Mouse (Mus musculus): ENCODE results near the gene Tns3.

Tns3 gene

DNA sequence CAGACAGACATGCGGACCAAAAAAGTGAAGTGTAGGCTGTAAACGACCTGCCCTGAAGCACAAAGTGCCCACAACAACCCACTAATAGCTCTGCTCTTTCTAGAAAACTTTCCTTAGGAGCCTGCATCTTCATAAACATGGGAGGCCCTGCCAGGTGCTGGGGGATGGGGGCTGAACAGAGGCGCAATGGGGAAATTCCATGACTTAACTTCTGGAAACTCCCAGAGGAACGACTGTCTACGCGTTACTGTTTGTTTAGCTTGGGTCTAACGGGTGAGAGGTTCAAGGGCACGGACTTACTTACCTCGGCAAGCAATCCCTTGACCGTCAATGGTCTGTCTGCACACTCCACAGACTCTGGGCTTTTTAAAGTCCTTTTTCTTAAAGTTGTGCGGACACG, 48.9 kb downstream of the Tns3 start:
- DNase-seq, result no peak

DNA sequence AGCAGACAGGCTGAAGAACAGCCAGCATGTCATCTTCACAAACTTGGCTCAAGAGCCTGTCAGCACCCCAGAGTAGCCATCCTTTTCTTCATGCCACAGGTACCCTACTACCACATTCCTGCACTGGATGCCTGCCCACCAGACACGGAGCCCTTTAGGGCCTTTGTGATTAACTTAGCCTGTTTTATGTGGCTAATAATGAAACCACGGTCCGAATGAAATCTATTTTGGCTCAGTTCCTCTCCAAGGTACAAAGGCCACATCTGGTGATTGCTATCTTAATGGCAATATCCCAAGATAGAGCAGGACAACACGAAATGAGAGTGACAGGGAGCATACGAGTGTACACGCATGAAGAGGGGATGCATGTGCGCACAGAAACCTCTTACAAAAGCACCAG, 53.9 kb downstream of the Tns3 start:
- DNase-seq, result no peak

DNA sequence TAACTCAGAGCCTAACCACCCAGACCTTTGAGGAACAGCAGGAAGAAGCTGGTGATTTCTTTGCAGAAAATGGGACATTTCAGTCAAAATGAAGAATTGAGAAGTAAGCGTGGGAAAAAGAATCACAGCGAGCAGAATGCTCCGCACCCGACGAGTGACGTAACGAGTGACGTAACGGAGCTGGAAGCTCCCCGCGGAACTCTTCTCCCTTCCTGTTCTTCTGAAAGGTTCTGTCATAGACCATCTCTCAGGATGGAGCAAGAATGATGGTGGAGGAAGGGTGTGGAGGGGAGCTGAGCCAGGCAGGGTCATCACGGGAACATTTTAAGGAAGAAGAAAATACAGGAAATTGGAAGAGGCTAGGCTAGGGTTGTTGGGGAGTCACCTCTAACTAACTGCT, 54.5 kb downstream of the Tns3 start:
- no peak for DNase-seq

DNA sequence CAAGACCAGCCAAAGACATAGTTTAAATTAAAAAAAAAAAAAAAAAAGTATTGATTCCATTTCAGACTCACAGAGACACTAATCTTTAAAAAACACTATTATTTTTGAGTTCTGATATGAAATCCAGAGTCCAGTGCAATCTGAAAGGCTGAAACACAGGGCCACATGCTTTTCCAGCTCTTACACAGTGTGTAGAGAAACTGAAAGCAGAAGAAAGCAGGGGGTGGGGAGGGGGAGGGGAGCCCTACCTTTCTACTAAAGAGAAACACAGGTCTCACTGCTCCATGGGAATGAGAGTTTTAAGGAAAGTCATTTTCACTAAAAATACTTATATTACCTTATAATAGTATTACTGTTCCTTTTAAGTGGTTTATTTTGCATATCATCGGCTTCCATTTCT, 57.2 kb downstream of the Tns3 start:
- DNase-seq, result no peak

DNA sequence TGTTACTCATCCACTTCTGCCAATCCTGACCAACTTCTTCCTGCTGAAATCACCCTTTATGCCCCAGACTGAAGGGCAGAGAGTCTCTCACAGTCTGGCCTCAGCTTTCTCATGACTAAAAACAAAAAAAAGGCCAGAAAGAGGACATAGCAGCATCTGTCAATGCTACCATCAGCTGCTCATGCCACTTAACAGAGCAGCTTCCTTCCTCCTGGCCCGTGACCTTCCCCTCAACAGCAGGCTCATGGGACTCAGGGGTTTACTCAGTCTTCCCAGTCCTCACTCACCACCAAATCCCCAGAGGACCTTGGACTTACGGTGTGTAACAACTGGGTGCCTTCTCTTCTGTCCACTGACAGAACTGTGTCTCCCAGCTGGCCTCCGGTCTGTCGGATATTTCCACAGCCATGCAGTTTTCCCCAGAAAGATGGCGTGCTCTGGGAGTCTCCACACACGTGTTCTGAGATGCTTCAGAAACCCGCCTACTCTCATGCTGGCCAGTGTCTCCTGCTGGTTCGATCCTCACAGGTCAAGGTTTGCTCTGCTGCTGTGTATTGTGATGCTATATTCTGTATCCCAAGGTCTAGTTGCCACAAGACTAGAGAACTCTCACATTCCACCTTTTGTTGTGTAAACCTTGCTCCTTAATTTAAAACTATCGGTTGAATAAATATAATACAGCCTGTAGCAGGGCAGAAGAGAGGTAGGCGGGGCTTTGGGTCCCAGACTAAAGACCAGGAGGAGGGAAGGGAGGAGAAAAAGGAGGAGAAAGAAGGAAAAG, 59.4 kb downstream of the Tns3 start:
- DNase-seq, result no peak

DNA sequence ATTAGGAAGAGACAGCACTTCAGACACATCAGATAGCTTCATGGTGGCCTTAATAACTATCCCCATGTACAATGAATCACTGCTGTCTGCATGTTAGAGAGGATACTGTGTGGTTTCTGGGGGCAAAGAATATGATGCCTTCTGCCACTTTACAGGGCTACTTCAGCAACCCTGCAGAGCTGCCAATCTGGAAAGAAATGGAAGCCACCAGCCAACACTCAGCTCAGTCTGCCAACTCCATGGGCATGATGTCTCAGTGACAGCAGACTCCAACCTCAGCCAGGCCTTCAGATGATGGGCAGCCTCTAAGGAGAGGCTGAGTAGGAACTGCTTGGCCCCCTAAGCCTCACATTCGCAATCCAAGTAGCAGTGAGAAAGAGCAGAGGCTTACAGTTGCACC, 61.7 kb downstream of the Tns3 start:
- DNase-seq, result peak; percentile 12

DNA sequence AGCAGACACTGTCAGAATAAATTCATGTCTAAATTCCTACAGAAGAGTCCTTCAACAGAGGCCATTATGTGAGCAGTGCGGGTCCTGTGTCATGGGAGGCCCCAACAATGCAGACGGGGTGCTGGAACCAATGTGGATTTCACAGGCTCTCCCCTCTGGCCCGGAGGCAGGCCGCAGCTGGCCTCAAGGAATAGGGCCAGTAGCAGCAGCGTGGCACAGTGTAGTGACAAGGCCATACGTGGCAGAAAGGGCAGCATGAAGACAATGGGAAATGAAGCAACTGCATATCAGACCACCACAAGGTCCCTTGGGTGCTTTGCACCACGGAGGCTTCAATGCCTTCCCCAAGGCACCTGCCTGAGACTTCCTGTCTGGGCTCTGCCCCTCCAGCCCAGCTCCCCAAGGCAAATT, 62.9 kb downstream of the Tns3 start:
- DNase-seq, result no peak

DNA sequence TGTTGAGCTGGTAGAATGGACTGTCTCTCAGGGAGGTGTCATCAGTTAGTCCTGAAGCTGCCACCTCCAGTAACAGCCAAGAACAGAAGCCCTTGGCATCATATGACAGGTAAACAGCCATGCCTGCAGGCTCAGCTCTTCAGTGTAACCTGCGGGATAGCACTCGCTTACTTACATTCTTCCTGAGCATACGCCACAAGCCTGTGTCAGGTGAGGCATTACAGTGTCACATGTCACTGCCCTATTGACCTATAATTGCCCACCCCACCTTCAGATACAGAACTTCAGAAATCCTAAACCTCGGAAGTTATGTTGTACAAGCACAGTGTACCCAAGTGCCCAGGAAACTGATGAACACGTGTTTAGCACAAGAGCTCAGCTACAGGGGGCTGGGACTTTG, 68.7 kb downstream of the Tns3 start:
- no peak for DNase-seq

DNA sequence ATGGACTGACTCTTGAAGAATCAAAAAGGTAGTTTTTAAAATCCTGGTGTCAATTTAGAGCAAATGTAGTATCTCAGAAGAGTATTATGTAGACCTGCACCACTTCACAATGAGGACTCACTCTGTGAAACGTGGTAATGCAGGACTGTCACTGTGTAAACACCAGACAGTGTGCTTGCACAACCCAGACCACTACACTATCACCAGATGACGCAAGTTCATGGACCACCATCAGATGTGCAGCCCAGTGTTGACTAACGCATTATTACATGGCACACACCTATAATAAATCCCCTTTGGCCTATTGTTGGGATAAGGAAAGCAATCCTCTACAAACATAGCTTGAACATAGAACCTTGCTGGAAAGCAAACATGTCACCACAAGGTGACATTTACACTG, 71.2 kb downstream of the Tns3 start:
- no peak for DNase-seq

DNA sequence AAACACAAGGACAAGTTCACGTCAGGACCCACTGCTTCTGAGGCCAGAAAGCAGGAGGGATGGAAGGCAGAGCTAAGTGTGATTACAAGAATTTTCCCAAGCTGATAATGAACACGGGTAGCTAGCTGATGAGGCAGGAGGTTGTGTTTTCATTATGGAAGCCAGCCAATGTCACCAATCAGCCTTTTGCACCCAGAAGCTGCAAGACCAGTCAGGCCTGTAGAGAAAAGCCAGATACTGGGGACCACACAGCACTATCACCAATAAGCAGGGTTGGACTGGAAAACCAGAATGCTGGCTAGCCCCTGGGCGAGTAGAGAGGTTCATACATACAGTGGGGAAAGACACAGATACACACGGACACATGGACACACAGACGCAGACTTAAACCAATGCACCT, 73.1 kb downstream of the Tns3 start:
- no peak for DNase-seq

DNA sequence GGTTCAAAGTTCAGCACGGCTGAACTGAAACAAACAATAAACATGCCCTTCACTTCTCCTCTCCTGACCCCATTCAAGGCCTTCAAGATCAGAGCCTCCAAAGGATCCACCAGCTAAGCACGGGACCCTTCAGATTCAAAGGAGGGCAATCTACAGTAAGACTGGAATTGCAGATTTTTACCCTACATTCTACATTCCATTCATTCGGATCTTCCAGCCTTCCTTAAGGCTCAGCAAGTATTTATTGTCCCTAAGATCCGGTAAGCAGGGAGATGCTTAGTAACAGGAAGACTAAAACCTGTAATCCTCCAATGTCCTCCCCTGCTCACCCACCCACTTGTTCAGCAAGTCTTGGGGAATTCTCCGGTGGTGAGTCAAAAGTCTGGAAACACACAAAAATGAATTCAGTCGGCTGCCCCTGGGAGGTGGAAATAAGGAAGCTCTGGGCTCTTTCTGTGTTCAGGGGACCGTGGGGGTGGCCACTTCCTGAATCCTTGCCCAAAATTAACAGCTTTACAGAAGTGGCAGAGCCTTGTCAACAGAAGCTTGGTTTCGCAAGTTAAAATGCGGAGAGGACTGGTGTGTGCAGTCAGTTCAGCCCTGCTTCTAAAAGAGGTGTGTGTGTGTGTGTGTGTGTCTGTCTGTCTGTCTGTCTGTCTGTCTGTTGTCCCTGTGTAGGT, 75.0 kb downstream of the Tns3 start:
- no peak for DNase-seq

DNA sequence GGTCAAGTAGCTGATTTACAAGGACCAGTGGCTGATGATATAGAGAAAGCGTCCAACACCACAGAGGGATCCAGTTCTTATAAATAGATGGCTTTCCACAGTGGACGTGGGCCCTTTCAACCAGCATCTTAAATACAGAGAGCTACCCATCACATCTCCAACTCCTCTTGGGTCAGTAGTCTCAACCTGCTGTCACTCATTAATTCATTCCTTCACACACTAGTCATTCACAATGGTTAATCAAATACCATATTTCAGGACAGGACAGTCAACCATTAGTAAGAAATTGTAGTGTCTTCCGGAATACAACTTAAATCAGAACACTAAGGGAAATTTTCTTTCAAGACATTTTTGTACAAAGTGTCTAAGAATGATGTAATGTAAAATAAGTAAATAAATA, 76.4 kb downstream of the Tns3 start:
- DNase-seq, result no peak

DNA sequence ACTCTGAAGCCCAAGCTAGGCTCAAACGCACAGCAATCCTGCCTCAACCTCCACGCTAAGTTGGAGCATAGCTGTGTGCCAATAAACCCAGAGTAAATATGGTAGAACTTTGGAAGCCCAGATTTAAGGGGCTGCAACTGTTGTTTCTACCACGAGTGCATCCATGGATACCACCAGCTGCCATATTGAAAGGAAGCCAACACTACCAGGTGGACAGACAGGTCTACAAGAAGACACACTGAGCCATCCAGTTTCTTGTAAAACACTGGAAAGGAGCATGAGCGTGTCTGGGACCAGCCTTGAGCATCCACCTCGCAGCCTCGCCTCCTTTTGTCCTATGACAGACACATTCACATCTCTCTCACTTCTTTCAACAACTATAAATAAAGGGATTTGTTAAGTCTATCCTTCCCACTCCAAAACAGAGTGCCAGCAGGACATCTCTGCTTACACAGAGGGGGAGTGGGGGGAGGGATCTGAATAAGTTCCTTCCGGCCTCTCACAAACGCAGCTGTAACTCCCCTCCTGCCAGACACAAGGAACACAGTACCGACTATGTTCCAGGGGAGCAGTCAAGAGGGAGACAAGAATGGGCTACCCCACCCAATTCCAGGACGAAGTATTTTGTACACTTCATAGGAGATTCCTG, 77.2 kb downstream of the Tns3 start:
- no peak for DNase-seq

DNA sequence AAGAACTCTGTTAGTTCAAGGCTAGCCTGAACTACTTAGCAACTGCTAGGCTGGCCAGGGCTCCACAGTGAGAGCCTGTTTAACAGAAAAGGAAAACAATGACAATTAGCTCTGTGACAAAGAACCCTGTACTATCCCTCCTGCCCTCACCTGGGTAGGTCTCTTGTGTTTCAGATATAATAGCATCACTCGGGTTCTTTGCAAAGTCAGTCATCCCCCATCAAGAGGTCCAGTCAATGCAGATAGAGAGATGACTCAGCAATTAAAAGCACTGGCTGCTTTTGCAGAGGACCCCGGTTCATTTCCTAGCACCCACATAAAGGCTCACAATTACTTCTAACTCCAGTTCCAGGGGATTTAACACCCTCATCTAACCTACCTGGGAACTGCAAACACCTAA, 78.0 kb downstream of the Tns3 start:
- DNase-seq, result no peak

DNA sequence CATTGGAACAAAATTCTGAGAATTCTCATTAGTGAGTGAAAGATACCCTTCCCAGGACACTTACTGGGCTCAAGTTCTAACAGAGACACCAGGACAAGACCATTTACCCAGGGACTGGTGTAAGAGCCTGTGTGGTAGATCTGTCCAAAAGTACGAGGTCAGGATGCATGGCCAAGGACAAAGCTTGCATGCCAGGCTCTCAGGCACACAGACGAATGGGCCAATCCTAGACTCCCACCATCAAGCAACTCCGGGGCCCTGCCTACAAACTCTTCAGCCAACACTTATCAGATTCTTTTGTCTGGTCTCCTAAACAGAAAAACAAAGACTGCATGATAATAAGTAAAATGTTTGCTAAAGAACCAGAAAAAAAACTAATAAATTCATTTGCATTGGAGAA, 78.6 kb downstream of the Tns3 start:
- DNase-seq, result no peak

DNA sequence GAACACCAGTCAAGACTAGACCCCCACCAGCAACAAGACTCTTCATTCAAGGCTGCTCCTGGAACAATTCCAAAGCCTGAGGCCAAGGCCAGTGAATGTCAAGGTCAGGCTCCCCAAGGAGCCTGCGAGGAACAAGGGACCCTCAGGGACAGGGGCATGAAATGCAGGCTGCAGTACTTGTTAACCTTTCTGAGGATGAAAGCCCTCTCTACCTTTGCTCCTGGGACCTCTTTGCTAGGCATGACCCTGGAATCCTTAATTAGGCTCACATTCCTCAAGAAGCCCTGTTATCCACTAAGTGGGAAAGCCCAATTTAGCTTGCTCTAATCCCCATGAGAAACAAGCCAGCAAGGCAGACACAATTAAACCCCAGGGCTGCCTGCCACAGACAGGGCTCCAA, 79.4 kb downstream of the Tns3 start:
- no peak for DNase-seq

DNA sequence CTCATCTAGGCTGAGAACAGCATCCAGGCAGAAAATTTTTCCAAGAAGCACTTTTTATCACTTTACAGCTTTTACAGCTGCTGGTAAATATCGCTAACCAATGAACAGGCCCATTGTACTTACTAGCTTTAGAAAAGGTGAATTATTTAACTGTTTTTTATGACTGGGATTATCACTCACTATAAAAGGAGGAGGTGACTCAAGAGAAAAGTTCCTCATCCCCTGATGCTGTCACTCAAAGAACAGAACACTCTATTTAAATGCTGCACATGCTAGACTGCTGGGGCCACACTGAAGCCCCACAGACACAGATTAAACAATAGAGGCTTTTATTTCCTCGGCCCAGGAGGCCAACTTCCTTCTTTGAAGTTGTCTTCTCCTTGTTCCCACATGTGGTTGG, 80.0 kb downstream of the Tns3 start:
- no peak for DNase-seq

DNA sequence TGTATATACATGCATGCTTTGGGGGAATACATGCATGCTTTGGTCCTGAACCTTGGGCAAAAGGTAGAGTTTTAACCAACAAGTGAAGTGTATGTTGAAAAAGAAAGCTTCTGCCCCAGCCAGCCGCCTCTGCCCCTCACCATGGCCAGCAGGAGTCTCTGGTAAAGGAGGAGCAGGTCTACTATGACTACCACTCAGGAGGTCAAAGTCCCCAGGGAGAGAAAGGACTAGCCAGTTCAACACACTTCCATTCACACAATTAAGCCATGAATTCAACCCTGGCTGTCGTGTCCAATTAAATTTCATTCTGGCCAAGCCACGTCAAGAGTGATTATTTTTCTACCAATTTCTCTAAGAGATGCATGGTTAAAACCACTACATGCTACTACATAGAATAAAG, 81.2 kb downstream of the Tns3 start:
- DNase-seq, result no peak

DNA sequence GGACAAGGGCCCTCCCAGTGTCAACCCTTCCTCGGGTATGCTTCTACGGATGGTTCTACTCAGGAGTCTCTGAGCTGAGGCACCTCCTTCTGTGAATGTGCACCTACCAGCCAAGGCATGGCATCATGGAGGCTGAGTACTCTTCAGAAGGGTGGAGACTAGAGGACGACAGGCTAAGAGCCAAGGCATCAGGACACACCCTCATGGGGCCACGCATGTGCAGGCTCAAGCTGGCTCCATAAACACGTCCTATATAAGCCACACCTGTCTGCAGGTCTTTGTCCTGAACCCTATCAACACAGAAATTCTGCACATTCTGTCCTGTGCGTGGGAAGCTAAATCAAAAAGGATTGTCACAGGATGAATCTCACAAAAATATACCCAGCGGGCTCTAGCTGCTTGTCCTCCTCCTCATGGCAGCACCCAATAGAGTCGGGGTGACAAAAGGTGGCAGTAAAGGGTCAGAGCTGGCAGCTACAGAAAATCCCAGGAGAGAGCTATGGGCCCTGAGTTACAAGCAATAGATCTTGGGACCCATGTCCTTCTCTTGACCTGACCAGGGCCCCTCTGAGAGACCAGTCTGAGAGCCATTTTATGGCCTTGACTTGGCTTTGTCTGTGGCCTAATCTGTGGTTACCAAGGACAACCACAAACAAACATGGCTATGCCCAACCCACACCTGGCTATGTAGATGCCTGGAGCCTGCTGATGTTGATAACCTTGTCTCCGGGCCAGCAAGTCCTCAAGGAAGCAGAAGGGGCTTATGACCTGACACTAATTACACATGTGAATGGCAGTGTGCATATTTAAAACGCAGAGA, 82.0 kb downstream of the Tns3 start:
- no peak for DNase-seq

DNA sequence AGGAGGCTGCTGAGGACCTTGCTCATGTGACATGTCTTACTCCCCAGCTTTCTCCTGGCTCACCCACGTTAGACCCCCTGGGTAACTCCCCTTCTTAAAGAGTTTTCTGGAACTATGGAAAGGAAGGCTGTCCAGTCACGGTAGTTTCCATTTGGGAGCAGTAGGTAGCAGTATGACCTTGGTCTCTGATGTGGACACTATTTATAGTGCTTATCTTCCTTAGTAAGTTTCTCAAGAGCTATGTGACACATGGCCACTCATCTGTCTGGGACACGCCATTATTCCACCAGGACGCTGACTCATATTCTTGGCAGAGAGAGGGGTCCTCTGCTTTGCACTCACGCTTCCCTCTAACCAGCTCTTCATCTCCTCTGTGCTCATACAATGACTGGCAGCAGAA, 84.5 kb downstream of the Tns3 start:
- no peak for DNase-seq

DNA sequence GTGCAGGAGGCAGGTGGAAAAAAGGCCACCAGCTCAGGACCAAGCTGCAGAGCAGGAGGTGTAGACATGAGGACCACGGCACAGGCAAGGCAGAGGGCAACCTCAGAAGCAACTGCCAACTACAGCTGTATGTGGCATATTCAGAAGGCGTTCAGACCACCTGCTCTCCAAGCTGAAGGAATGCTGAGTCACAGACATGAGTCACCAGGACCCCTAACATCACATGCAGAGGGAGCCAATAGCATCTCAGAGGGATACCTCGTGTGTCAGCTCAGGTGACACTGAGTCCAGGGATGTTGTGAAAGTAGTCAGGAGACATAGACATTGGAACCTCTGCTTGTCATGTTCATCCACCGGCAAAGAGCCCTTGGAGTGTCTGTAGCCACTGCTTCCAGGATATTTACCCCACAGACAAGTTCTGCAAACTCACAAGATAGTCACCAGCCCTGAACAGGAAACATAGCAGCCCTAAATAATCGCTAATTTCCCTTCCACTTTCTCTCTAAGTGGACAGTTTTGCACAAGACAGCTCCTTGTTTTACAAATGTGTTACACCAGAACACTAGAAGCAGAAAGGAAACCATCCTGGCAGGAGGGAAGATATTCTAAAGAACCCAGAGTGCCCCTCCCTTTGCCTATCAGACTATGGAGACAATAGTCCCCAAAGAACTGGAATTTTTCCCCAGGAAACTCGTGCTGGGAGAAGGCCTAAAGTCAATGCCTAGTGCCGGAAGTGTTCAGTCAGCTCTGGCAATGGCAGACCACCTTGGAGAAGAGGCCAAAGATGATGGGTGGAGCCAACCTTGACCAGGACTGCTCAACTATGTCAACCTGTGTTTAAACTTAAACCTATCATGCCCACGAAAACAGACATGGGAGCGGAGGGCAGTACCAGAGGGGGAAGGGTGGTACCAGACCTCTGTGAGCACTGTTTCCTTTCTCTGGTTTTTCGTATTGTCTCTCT, 88.8 kb downstream of the Tns3 start:
- no peak for DNase-seq

DNA sequence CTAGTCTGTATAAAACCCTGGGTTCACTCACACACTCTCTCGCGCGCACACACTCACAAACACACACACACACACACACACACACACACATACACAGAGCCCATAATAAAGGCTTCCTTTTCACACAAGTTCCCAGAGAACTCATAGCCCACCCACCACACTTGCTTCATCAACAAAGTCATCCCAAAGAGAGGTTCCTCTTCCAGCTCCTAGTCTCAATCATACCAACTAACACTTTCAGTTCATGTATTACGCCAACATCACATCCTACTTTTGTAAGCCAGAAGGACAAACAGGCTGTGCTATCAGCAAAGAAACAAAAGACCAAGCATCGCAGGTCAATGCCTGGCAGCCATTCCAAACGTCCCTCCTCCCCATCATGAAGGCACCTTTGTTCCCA, 89.8 kb downstream of the Tns3 start:
- DNase-seq, result no peak
